Mouse (Mus musculus) neural tube, embryonic 12.5 days (tissue): Measurements from ENCODE around the gene Grk3. TPM values are rescaled to one million over a fixed set of nuclear protein-coding genes. Genes with fewer than 3 reads are reported as not detected.

Experiments used
- ATAC-seq: fragments of 200-750 bp; cut with Nextera tagmentation; 2 replicates; pipeline ENCODE4 v1.8.0; 2017; ENCODE audit warnings: low read depth, mild to moderate bottlenecking, moderate TSS enrichment, moderate library complexity; ENCODE audit not compliant: low FRiP score
- H3K27ac ChIP-seq: fragments of 300-500 bp; sonication (generic); 2 replicates; pipeline ENCODE4 v1.5.1; 2016
- H3K27me3 ChIP-seq: fragments of 300-500 bp; sonication (generic); replicated peaks from 2 replicates; pipeline ENCODE4 v1.6.1; 2016; ENCODE audit warnings: mild to moderate bottlenecking
- H3K36me3 ChIP-seq: fragments of 300-500 bp; sonication (generic); 2 replicates; pipeline ENCODE4 v1.6.1; 2016; ENCODE audit warnings: mild to moderate bottlenecking
- H3K4me1 ChIP-seq: fragments of 300-500 bp; sonication (generic); 2 replicates; pipeline ENCODE4 v1.6.1; 2016
- H3K4me2 ChIP-seq: fragments of 300-500 bp; sonication (generic); replicated peaks from 2 replicates; pipeline ENCODE4 v1.6.1; 2016; ENCODE audit warnings: mild to moderate bottlenecking
- H3K4me3 ChIP-seq: fragments of 300-500 bp; sonication (generic); 2 replicates; pipeline ENCODE4 v1.5.1; 2016
- H3K9ac ChIP-seq: fragments of 300-500 bp; sonication (generic); 2 replicates; pipeline ENCODE4 v1.6.1; 2016; ENCODE audit warnings: mild to moderate bottlenecking
- H3K9me3 ChIP-seq: fragments of 300-500 bp; sonication (generic); 2 replicates; pipeline ENCODE4 v1.6.1; 2016; ENCODE audit warnings: mild to moderate bottlenecking
- WGBS: fragments of 180-500 bp; shearing (Covaris S2); methylation state at CpG from one replicate; pipeline ENCODE4 v1.1.7; 2016; 5-methylcytosine and 5-hydroxymethylcytosine counted together
- polyA plus RNA-seq: library from polyadenylated mRNA; unstranded; fragments of >200 nt; fragmentation: Nextera tagmentation; extraction: Ambion mirVana; gene quantifications from 2 replicates; pipeline ENCODE4 v1.2.1, GENCODE M21; 2016

The Grk3 gene
- polyA plus RNA-seq, 1 experiment from 2014 or later, result 8.8 TPM

DNA sequence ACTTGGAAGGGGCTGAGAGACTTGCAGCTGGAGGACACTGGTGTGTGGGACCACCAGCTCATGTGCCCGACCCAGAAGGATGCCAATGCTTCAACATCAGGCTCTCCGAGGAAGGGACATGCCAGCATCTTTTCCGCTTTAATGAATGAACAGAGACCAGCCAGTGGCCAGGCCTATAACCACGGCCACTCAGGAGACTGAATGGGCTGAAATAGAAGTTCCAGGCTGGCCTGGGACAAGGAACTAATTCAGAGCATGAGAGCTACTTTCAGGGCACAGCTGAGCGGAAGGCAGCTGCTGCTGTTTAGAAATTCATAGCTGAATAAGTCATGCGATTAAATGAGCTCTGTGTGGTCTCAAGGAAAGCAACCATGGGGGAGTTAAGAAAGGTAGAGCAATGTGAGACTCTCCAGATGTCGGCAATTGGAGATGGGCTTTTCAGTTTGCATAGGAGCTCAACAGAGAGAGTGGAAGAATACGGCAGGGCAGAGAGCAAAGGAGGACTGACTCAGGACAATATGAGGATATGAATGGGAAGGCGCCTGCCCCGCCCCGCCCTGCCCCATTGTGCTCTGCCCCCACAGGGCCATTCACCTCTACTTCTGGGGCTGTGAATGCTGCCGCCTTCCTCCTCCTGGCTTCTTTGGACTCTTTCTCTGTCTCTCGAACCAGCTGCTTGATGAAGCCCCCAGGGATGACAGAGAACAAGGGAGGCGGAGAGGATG is 138.0 kb downstream of the Grk3 start:
- no peaks in the 10 kb centered on the region for H3K9me3 ChIP-seq
- H3K4me1 ChIP-seq, result no peaks in the 10 kb centered on the region; the same call in 1 of the 2 replicates
- no peak overlapping the region for H3K4me2 ChIP-seq
- H3K27me3 ChIP-seq, result peaks cover 6% of the 10 kb centered on the region; the same call in 1 of the 2 replicates
- ATAC-seq, result no peak
- no peak overlapping the region for H3K4me3 ChIP-seq
- H3K9ac ChIP-seq, result no peak overlapping the region
- no peaks in the 10 kb centered on the region for H3K36me3 ChIP-seq
- no peak overlapping the region for H3K27ac ChIP-seq
- 42% methylated on average over 14 of the region's 14 CpGs for whole genome bisulfite sequencing

DNA sequence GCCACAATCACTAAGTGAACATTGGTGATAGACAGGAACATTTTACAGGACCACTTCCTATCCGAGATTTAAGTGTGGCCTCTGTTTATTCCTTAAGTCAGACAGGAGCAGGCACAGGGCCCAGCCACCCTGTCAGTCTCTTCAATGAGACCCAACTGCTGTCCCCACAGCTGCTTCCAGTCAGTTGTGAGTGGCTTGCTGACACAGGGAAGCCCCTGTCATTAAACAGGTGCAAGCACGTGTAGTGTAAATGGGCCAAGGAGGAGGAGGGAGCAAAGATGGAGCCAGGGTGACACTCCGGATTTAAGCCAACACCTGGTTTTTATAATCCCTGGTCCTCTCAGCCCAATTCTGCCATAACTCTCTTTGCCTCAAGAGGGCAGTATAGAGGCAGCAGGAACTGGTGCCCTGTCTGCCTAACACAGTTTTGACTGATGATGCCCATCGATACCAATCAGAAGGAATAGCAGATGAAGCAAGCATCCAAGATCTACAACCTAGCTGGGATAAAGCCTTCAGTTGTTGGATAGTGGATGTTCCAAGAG is 138.7 kb downstream of the Grk3 start:
- H3K4me2 ChIP-seq, result no peak overlapping the region
- H3K27me3 ChIP-seq, result peaks cover 6% of the 10 kb centered on the region; the same call in 1 of the 2 replicates
- ATAC-seq, result no peak
- no peak overlapping the region for H3K9ac ChIP-seq
- no peaks in the 10 kb centered on the region for H3K36me3 ChIP-seq
- H3K9me3 ChIP-seq, result no peaks in the 10 kb centered on the region
- H3K4me3 ChIP-seq, result no peak overlapping the region
- no peaks in the 10 kb centered on the region; the same call in 1 of the 2 replicates for H3K4me1 ChIP-seq
- no peak overlapping the region for H3K27ac ChIP-seq
- 37% methylated on average over 4 of the region's 4 CpGs for WGBS

DNA sequence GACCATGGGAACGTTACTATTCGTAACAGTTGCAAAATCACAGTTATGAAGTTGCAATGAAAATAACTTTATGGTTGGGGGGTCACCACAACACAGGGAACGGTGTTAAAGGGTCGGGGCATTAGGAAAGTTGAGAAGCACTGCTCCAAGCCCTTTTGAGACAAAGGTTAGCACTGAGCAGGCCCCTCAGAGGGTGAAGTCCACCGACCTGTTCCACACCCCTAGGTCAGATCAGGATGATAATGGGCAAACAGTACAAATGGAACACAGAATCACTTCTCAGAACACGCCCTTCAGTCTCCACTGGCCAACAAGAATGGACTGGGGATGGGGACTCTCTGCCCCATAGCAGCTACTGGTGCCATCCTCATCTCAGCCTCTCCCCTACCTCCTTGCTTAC is 142.6 kb downstream of the Grk3 start:
- H3K9me3 ChIP-seq, result no peaks in the 10 kb centered on the region
- ATAC-seq, result no peak
- WGBS, result 84% methylated on average over 6 of the region's 6 CpGs
- H3K4me1 ChIP-seq, result no peaks in the 10 kb centered on the region; the same call in 1 of the 2 replicates
- H3K4me3 ChIP-seq, result no peak overlapping the region
- no peak overlapping the region for H3K4me2 ChIP-seq
- peaks cover 18% of the 10 kb centered on the region; the same call in 1 of the 2 replicates for H3K27me3 ChIP-seq
- no peak overlapping the region for H3K27ac ChIP-seq
- no peak overlapping the region for H3K9ac ChIP-seq
- no peaks in the 10 kb centered on the region for H3K36me3 ChIP-seq

DNA sequence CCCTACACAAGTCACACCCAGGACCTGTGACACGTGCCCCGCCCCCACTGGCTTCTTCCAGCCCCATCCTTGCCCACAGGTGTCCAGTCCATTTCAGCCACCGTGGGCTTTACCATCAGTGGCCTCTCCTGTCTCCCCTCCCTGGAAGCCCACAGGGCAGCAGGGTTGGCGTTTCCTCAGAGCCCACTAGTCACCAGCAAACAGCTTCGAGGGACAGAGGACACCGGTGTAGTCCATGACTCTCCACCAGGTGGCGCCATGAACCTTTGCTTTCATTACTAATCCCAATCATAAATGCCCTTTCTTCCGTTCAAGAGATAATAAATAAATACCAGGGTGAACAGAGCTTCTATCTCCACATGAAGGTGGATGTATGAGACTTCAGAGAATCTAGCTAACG is 144.9 kb downstream of the Grk3 start:
- Histone ChIP-seq H3K36me3 (no peaks in the 10 kb centered on the region), H3K27ac (no peak overlapping the region), H3K4me3 (no peak overlapping the region), H3K4me2 (no peak overlapping the region), H3K9ac (no peak overlapping the region), H3K27me3 (peaks cover 18% of the 10 kb centered on the region; the same call in 1 of the 2 replicates), H3K9me3 (no peaks in the 10 kb centered on the region), H3K4me1 (no peaks in the 10 kb centered on the region)
- ATAC-seq, result no peak
- 24% methylated on average over 9 of the region's 9 CpGs for WGBS

DNA sequence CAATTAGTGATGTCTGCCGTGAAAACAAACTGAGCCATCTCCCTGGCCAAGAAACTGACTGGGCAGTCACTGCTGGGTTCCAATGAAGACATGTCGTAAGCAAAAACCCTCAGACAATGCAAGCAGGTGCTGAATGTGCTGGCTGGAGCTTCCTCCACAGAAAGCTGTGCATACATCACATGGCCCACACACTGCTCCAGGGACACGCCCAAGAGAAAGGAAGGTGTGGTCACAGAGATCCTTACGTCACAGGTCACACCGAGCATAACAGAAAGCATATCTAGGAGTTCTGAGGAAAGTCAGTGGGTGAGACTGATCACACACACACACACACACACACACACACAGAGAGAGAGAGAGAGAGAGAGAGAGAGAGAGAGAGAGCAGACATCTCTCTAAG is 147.0 kb downstream of the Grk3 start:
- Histone ChIP-seq H3K9ac (no peak overlapping the region), H3K4me2 (no peak overlapping the region), H3K4me3 (no peak overlapping the region), H3K36me3 (no peaks in the 10 kb centered on the region), H3K27me3 (peaks cover 14% of the 10 kb centered on the region; the same call in 1 of the 2 replicates), H3K27ac (no peak overlapping the region), H3K9me3 (no peaks in the 10 kb centered on the region), H3K4me1 (no peaks in the 10 kb centered on the region)
- whole genome bisulfite sequencing, result 79% methylated on average over 5 of the region's 5 CpGs
- no peak for ATAC-seq

DNA sequence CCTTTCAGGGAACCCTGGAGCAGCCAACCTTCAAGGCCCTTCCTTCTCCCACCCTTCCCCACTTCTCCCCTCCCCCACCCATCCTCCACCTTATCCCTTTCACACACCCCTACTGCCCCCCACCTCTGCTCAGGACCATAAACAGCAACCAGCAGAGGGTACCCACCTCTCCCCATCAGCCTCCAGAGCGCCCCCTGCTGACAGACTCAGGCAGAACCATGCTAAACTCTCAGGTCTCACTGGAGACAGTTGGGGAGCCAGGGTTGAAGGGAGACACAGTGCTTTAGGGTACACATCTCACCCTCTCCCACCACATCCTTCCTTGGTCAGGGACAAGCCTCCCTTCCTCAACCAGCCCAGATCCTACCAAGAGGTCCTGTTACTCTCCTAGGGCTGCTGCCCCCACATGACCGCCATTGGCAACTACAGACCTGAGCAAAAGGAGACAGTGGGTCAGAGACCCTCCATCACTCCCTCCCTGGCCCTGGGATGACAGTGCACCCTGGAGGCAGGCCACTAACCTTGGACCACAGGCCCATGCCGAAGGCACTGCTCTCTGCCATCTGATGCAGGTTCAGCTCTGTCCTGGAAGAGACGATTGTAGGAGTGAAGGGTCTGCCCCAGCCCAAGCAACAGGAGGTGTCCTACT is 150.7 kb downstream of the Grk3 start:
- Histone ChIP-seq H3K4me2 (no peak overlapping the region), H3K4me1 (no peaks in the 10 kb centered on the region), H3K9ac (no peak overlapping the region), H3K27ac (no peak overlapping the region), H3K9me3 (no peaks in the 10 kb centered on the region), H3K4me3 (no peak overlapping the region), H3K36me3 (no peaks in the 10 kb centered on the region), H3K27me3 (peaks cover 11% of the 10 kb centered on the region; the same call in 1 of the 2 replicates)
- 49% methylated on average over 4 of the region's 4 CpGs for WGBS
- no peak for ATAC-seq

Other genes with a start within 250 kb of the Grk3 start
- 0.66 and 1.3 TPM in 2 replicates for gene Myo18b, start 119.4 kb downstream of the Grk3 start, polyA plus RNA-seq
- gene Crybb2, start 54.3 kb upstream of the Grk3 start, polyA plus RNA-seq, result not detected in 2 replicates
- 0.32 and 0.42 TPM in 2 replicates for gene Crybb3, start 65.8 kb upstream of the Grk3 start, polyA plus RNA-seq
- 2.6 and 3.0 TPM in 2 replicates for gene 2900026A02Rik, start 205.4 kb upstream of the Grk3 start, polyA plus RNA-seq
- not detected in 2 replicates for gene Tmem211, start 211.1 kb upstream of the Grk3 start, polyA plus RNA-seq